Mouse (Mus musculus) spleen, postnatal 4 days (tissue): ENCODE data around the gene Gatad2b.
"Not testable (repeated sequence)": the region's sequence is repeated elsewhere in the genome, so short reads cannot be mapped to it uniquely, and the experiment has no call there.

Experiments
- DNase-seq, 2 experiments: peaks; one replicate each; pipeline ENCODE4 v3.0.0; 2022; ENCODE audit warnings: low spot score in 2 of 2

Gene Gatad2b

GRCm38 (mm10) chr3:90313367-90313766 lies 20.4 kb downstream of the Gatad2b start:
- DNase-seq: no peak

GRCm38 (mm10) chr3:90314241-90314640 lies 21.3 kb downstream of the Gatad2b start:
- no peak for DNase-seq

GRCm38 (mm10) chr3:90322289-90322688 lies 29.3 kb downstream of the Gatad2b start:
- no peak for DNase-seq

- peak; percentile 37 to 67 for DNase-seq
Measured at GRCm38 (mm10) chr3:90323119-90323518, 30.1 kb downstream of the Gatad2b start.

- DNase-seq: no peak
Measured at GRCm38 (mm10) chr3:90332485-90332884, 39.5 kb downstream of the Gatad2b start.

- no peak for DNase-seq
Measured at GRCm38 (mm10) chr3:90335517-90335916, 42.5 kb downstream of the Gatad2b start.

GRCm38 (mm10) chr3:90338190-90338589 lies 45.2 kb downstream of the Gatad2b start:
- DNase-seq: no peak

GRCm38 (mm10) chr3:90340177-90340576 lies 47.2 kb downstream of the Gatad2b start:
- DNase-seq: no peak

- DNase-seq: not testable (repeated sequence)
Measured at GRCm38 (mm10) chr3:90342853-90343252, 49.9 kb downstream of the Gatad2b start.

GRCm38 (mm10) chr3:90347847-90348246 lies 54.9 kb downstream of the Gatad2b start:
- DNase-seq: no peak

- no peak for DNase-seq
Measured at GRCm38 (mm10) chr3:90357959-90358358, 65.0 kb downstream of the Gatad2b start.

GRCm38 (mm10) chr3:90359230-90359629 lies 66.3 kb downstream of the Gatad2b start:
- DNase-seq: no peak

- DNase-seq: no peak
Measured at GRCm38 (mm10) chr3:90361476-90361875, 68.5 kb downstream of the Gatad2b start.

GRCm38 (mm10) chr3:90362346-90362745 lies 69.4 kb downstream of the Gatad2b start:
- DNase-seq: no peak

- DNase-seq: no peak
Measured at GRCm38 (mm10) chr3:90367001-90367632, 74.1 kb downstream of the Gatad2b start.

- no peak for DNase-seq
Measured at GRCm38 (mm10) chr3:90369041-90369440, 76.1 kb downstream of the Gatad2b start.

GRCm38 (mm10) chr3:90371857-90372256 lies 78.9 kb downstream of the Gatad2b start:
- DNase-seq: no peak

GRCm38 (mm10) chr3:90372817-90373216 lies 79.8 kb downstream of the Gatad2b start:
- no peak for DNase-seq

GRCm38 (mm10) chr3:90373432-90374028 lies 80.6 kb downstream of the Gatad2b start:
- peak; percentile 79 to 92 for DNase-seq

GRCm38 (mm10) chr3:90374368-90374767 lies 81.4 kb downstream of the Gatad2b start:
- DNase-seq: no peak

GRCm38 (mm10) chr3:90375562-90376246 lies 82.7 kb downstream of the Gatad2b start:
- no peak for DNase-seq

GRCm38 (mm10) chr3:90376247-90376585 lies 83.2 kb downstream of the Gatad2b start:
- DNase-seq: no peak

GRCm38 (mm10) chr3:90378496-90378895 lies 85.5 kb downstream of the Gatad2b start:
- no peak for DNase-seq
